Mouse (Mus musculus) hindbrain, embryonic 10.5 days (tissue): ENCODE measurements around the gene Spsb3. TPM values are rescaled to one million over a fixed set of nuclear protein-coding genes. Genes with fewer than 3 reads are reported as not detected.
A peak's percentile ranks its signal among the peaks of the same experiment; 100 is the strongest.

Source experiments
- DNase-seq: peaks from one replicate; pipeline ENCODE4 v3.0.0-alpha.2; 2017; ENCODE audit warnings: low spot score
- H3K27ac ChIP-seq: fragments of 300-500 bp; sonication (generic); 2 replicates; pipeline ENCODE4 v1.5.1; 2016; ENCODE audit warnings: mild to moderate bottlenecking, moderate library complexity
- H3K27me3 ChIP-seq: fragments of 300-500 bp; sonication (generic); 2 replicates; pipeline ENCODE4 v1.6.1; 2016; ENCODE audit warnings: mild to moderate bottlenecking; ENCODE audit not compliant: poor library complexity, insufficient read depth, severe bottlenecking
- H3K36me3 ChIP-seq: fragments of 300-500 bp; sonication (generic); 2 replicates; pipeline ENCODE4 v1.6.1; 2016; ENCODE audit warnings: mild to moderate bottlenecking, moderate library complexity
- H3K4me1 ChIP-seq: fragments of 300-500 bp; sonication (generic); replicated peaks from 2 replicates; pipeline ENCODE4 v1.6.1; 2016; ENCODE audit warnings: mild to moderate bottlenecking
- H3K4me3 ChIP-seq: fragments of 300-500 bp; sonication (generic); 2 replicates; pipeline ENCODE4 v1.5.1; 2016; ENCODE audit warnings: mild to moderate bottlenecking, moderate library complexity
- H3K9me3 ChIP-seq: fragments of 300-500 bp; sonication (generic); 2 replicates; pipeline ENCODE4 v1.6.1; 2016; ENCODE audit warnings: mild to moderate bottlenecking, moderate library complexity
- WGBS: fragments of 180-500 bp; shearing (Covaris S2); methylation state at CpG from one replicate; pipeline ENCODE4 v1.1.7; 2016; 5-methylcytosine and 5-hydroxymethylcytosine counted together
- polyA plus RNA-seq: library from polyadenylated mRNA; unstranded; fragments of >200 nt; fragmentation: Nextera tagmentation; extraction: Ambion mirVana; gene quantifications from 2 replicates; pipeline ENCODE4 v1.2.1, GENCODE M21; 2016

Spsb3 gene
- polyA plus RNA-seq, 1 experiment from 2014 or later = 53.4 TPM

DNA sequence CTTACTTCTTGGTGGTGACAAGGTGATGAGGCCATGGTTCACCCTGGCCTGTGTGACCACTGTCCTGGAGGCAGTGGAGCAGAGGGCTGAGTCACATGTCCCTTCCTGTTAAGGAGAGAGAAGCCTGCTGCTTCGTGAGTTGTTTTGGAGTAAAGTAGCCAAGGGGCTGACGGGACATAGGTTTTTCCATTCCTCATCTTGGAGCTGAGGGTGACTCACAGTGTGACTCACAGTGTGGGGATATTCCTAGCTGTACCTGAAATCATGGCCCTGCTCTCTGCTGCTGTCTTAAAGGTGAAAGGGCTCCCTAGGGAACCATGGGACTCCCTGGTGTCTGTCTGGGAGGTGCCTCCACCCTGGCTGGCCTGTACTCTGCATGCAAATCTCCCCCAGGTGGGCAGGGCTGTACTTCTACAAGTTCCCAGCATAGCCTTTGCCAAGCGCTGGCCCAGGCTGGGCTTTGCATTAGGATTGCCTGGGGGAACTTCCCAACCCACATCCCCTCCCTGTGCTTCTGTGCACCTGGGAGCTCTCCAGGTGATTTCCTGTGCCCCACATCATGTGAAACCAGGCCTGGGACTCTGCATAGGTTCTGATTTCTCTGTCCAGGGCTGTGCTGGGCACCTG is 30.5 kb upstream of the Spsb3 start:
- no peaks in the 10 kb centered on the region for H3K9me3 ChIP-seq
- peaks cover 53% of the 10 kb centered on the region for H3K36me3 ChIP-seq
- peaks cover 8% of the 10 kb centered on the region for H3K4me1 ChIP-seq
- WGBS = 82% methylated on average over 3 of the region's 3 CpGs
- H3K4me3 ChIP-seq = 0 out of 2 replicates have a peak overlapping the region, but pooled peaks have one; percentile 2
- peaks cover 10% of the 10 kb centered on the region for H3K27me3 ChIP-seq
- H3K27ac ChIP-seq = no peak overlapping the region
- DNase-seq = no peak

GRCm38 (mm10) chr17:24856589-24856988 is 29.9 kb upstream of the Spsb3 start:
- peaks cover 3% of the 10 kb centered on the region for H3K27me3 ChIP-seq
- whole genome bisulfite sequencing = 92% methylated on average over 13 of the region's 13 CpGs
- no peak for DNase-seq

DNA sequence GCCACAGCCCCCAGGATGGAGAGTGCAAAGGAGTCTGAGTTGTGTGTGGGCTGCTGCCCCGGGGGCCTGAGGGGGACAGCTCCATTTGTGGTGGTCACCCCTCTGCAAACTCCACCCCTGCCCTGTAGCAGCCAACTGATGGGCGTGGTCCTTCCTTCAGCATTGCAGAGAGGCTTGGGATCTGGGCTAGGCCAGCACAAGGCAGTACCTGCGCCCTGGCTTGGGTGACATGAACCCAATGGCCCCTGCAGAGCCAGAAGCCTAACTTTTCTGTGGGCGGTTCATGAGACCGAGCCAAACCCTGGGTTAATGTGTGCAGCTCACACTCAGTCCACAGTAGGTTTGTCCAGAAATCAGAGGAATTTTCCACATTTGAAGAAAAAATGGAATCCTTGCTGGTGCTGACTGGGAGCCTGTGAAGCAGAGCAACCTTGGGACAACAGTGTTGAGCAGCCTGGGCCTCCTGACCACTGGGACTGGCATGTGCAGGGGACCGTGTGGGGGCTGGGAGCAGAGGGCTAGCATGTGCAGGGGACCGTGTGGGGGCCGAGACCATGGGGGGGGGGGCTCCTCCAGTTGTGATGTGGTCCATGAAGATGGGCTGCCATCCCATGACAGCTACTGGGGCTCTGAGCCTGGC is 28.5 kb upstream of the Spsb3 start:
- no peak overlapping the region for H3K27ac ChIP-seq
- DNase-seq = no peak
- no peaks in the 10 kb centered on the region for H3K27me3 ChIP-seq
- H3K4me3 ChIP-seq = no peak overlapping the region
- peaks cover 70% of the 10 kb centered on the region for H3K36me3 ChIP-seq
- WGBS = 84% methylated on average over 8 of the region's 8 CpGs
- H3K4me1 ChIP-seq = no peaks in the 10 kb centered on the region
- no peaks in the 10 kb centered on the region for H3K9me3 ChIP-seq

More at GRCm38 (mm10) chr17:24856589-24856988, 29.9 kb upstream of the Spsb3 start:
- Histone ChIP-seq H3K9me3 (no peaks in the 10 kb centered on the region), H3K36me3 (peaks cover 60% of the 10 kb centered on the region), H3K27ac (no peak overlapping the region), H3K4me3 (0 out of 2 replicates have a peak overlapping the region, but pooled peaks have one; percentile 2), H3K4me1 (peaks cover 2% of the 10 kb centered on the region; the same call in 1 of the 2 replicates)

GRCm38 (mm10) chr17:24858967-24859366 is 27.5 kb upstream of the Spsb3 start:
- no peak for DNase-seq
- H3K9me3 ChIP-seq = no peaks in the 10 kb centered on the region
- no peak overlapping the region for H3K27ac ChIP-seq
- H3K36me3 ChIP-seq = peaks cover 62% of the 10 kb centered on the region
- H3K4me1 ChIP-seq = no peaks in the 10 kb centered on the region
- H3K27me3 ChIP-seq = no peaks in the 10 kb centered on the region
- 90% methylated on average over 6 of the region's 6 CpGs for WGBS
- H3K4me3 ChIP-seq = no peak overlapping the region

DNA sequence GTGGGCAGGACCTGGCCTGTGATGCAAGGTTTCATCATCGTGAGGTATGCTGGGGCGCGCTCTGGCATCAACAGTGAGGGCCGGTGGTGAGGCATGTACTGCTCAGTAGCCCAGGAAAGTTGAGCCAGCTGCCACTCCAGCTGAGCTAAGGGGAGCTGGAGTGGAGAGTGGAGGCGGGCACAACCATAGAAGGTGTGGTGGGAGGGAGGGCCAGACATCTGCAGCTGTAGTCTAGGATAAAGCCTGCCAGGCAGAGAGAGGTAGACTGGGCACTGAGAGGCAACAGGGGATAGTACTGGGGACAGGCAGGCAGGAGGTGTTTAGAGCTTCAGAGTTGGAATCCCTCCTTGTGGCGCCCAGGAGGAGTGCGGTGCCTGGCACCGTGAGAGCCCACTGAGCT is 26.4 kb upstream of the Spsb3 start:
- Histone ChIP-seq H3K4me3 (no peak overlapping the region), H3K4me1 (no peaks in the 10 kb centered on the region), H3K27ac (no peak overlapping the region), H3K36me3 (peaks cover 61% of the 10 kb centered on the region), H3K27me3 (no peaks in the 10 kb centered on the region), H3K9me3 (no peaks in the 10 kb centered on the region)
- WGBS = 87% methylated on average over 8 of the region's 8 CpGs
- no peak for DNase-seq

GRCm38 (mm10) chr17:24861785-24862184 is 24.7 kb upstream of the Spsb3 start:
- no peaks in the 10 kb centered on the region for H3K27me3 ChIP-seq
- H3K36me3 ChIP-seq = peaks cover 59% of the 10 kb centered on the region
- H3K4me3 ChIP-seq = no peak overlapping the region
- no peaks in the 10 kb centered on the region for H3K4me1 ChIP-seq
- 96% methylated on average over 3 of the region's 3 CpGs for WGBS
- DNase-seq = no peak
- no peaks in the 10 kb centered on the region for H3K9me3 ChIP-seq
- H3K27ac ChIP-seq = no peak overlapping the region

GRCm38 (mm10) chr17:24865776-24866175 is 20.7 kb upstream of the Spsb3 start, which contains the start of gene Igfals:
Gene Igfals, plus strand, starts transcription at chr17:24865997.
- Histone ChIP-seq H3K4me1 (no peaks in the 10 kb centered on the region), H3K36me3 (peaks cover 30% of the 10 kb centered on the region), H3K4me3 (no peak within 1 kb of the TSS), H3K9me3 (no peaks in the 10 kb centered on the region), H3K27me3 (no peaks in the 10 kb centered on the region), H3K27ac (no peak within 1 kb of the TSS)
- no peak for DNase-seq
- WGBS = 87% methylated on average over 8 of the region's 8 CpGs

DNA sequence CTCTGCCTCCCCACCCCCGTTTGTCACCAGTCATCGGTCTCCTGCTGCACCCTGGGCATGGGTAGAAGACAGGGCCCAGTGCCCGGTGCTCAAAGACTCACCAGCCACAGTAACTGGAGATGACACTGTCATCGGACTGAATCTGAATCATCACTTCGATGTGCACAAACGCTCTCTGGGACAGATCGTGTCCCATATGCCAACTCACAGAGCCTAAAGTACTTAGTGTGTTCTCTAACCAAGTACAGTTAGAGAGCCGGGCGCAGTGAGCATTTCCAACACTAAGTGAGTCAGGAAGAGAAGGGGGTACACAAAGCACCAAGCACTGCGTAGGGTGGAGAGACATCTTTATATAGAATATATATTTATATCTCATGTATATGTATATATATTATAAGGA is 18.5 kb upstream of the Spsb3 start:
- Histone ChIP-seq H3K27ac (no peak overlapping the region), H3K4me1 (no peaks in the 10 kb centered on the region), H3K36me3 (peaks cover 9% of the 10 kb centered on the region; the same call in 1 of the 2 replicates), H3K4me3 (no peak overlapping the region), H3K27me3 (no peaks in the 10 kb centered on the region), H3K9me3 (no peaks in the 10 kb centered on the region)
- no peak for DNase-seq
- WGBS = 90% methylated on average over 10 of the region's 10 CpGs

DNA sequence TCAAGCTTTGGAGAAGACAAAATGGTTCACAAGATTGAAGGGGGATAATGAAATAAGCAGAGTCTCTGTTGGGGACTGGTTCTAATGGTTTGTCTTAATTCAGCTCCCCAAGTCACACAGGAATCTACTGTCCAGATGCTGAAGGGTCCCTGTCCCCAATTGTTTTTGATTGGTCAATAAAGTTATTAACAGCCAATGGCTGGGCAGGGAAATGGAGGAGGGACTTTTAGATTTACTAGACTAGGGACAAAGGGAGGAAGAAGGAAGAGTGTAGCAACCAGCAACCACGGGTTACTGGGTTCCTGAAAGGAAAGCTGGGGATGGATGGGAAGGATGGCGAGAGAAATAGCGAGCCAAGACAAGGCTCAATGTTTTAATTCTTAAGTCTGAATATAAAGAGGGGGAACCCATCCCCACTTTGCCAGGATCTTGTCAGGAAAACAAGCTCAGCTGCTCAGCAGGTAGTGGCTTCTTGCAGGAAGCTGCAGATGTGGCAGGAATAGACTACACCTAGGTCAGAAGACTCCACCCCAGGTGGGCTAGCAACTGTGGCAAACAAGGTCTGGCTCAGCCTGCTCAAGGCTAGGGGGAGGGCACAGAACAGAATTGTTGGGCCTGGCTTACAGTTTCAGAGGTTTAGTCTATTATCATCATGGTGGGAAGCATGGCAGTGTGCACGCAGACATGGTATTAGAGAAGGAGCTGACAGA is 12.6 kb upstream of the Spsb3 start:
- Histone ChIP-seq H3K9me3 (no peaks in the 10 kb centered on the region), H3K36me3 (no peaks in the 10 kb centered on the region), H3K4me3 (no peak overlapping the region), H3K4me1 (peaks cover 19% of the 10 kb centered on the region), H3K27me3 (no peaks in the 10 kb centered on the region), H3K27ac (no peak overlapping the region)
- 50% methylated on average over 4 of the region's 4 CpGs for WGBS
- no peak for DNase-seq

DNA sequence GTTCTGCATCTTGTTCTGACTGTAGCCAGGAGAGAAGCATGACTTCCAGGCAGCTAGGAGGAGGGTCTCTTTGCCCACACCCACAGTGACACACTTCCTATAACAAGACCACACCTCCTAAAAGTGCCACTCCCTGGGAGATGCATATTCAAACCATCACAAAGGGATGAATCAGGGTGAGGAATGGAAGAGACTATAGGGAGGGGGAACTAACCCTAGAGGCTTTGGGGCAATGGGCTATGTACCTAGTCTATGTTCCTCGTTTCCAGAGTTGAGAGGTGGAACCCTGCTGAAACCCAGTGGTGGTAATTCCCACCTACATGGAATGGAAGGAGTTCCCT is 12.1 kb upstream of the Spsb3 start:
- H3K4me3 ChIP-seq = no peak overlapping the region
- H3K36me3 ChIP-seq = no peaks in the 10 kb centered on the region
- 53% methylated on average over 1 of the region's 1 CpGs for WGBS
- no peak overlapping the region for H3K27ac ChIP-seq
- H3K27me3 ChIP-seq = no peaks in the 10 kb centered on the region
- DNase-seq = no peak
- no peaks in the 10 kb centered on the region for H3K9me3 ChIP-seq
- H3K4me1 ChIP-seq = peaks cover 19% of the 10 kb centered on the region

DNA sequence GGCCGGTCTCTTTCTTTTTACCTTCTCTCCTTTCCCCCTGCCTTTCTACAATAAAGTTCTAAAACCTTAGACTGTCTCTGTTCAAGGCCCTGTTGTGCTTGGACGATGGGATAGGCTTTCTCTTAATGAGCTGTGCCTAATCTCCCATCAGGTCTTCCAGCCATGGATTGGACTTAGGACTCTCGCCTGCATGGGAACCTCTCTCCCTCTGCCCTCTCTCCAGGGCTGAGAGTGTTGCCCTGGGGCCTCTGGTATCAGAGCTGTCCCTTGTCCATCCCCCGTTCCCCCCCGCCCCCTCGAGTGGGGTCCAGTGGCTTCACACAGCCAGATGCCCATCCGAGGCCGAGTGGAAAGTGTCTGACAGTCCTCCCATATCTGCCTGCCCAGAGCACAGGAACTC is 11.5 kb upstream of the Spsb3 start:
- H3K36me3 ChIP-seq = no peaks in the 10 kb centered on the region
- H3K4me3 ChIP-seq = no peak overlapping the region
- WGBS = 85% methylated on average over 8 of the region's 8 CpGs
- DNase-seq = no peak
- H3K27ac ChIP-seq = no peak overlapping the region
- H3K9me3 ChIP-seq = no peaks in the 10 kb centered on the region
- no peaks in the 10 kb centered on the region for H3K27me3 ChIP-seq
- peaks cover 19% of the 10 kb centered on the region for H3K4me1 ChIP-seq

- WGBS = 61% methylated on average over 10 of the region's 10 CpGs
These were observed 8.9 kb upstream of the Spsb3 start for GRCm38 (mm10) chr17:24877336-24878116.

GRCm38 (mm10) chr17:24878117-24878397 is 8.4 kb upstream of the Spsb3 start:
- H3K36me3 ChIP-seq = peaks cover 13% of the 10 kb centered on the region
- DNase-seq = no peak
- peak overlapping the region; percentile 70 for H3K27ac ChIP-seq
- 35% methylated on average over 5 of the region's 5 CpGs for WGBS
- no peaks in the 10 kb centered on the region for H3K27me3 ChIP-seq
- peaks cover 26% of the 10 kb centered on the region for H3K4me1 ChIP-seq
- no peak overlapping the region for H3K4me3 ChIP-seq
- H3K9me3 ChIP-seq = no peaks in the 10 kb centered on the region

More at GRCm38 (mm10) chr17:24877336-24878116, 8.9 kb upstream of the Spsb3 start:
- no peaks in the 10 kb centered on the region for H3K9me3 ChIP-seq
- no peaks in the 10 kb centered on the region for H3K27me3 ChIP-seq
- H3K27ac ChIP-seq = peak overlapping the region; percentile 70
- peaks cover 8% of the 10 kb centered on the region for H3K36me3 ChIP-seq
- H3K4me3 ChIP-seq = no peak overlapping the region; the same call in 1 of the 2 replicates
- no peak for DNase-seq
- peaks cover 26% of the 10 kb centered on the region for H3K4me1 ChIP-seq
